Mouse (Mus musculus) hindbrain, postnatal 0 days (tissue): ENCODE results near the gene Phlpp2. TPM values are rescaled to one million over a fixed set of nuclear protein-coding genes. Genes with fewer than 3 reads are reported as not detected.

Experiments used
- ATAC-seq: fragments of 200-750 bp; cut with Nextera tagmentation; 2 replicates; pipeline ENCODE4 v1.8.0; 2017; ENCODE audit warnings: mild to moderate bottlenecking, moderate TSS enrichment, moderate library complexity
- DNase-seq: peaks from one replicate; pipeline ENCODE4 v3.0.0-alpha.2; 2015; ENCODE audit warnings: low spot score
- H3K27ac ChIP-seq: fragments of 300-500 bp; sonication (generic); 2 replicates; pipeline ENCODE4 v1.5.1; 2014; ENCODE audit warnings: mild to moderate bottlenecking
- H3K27me3 ChIP-seq: fragments of 300-500 bp; sonication (generic); 2 replicates; pipeline ENCODE4 v1.6.1; 2014; ENCODE audit warnings: low read length, mixed read lengths; ENCODE audit not compliant: insufficient read depth
- H3K36me3 ChIP-seq: fragments of 300-500 bp; sonication (generic); 2 replicates; pipeline ENCODE4 v1.6.1; 2014; ENCODE audit warnings: low read length, mixed read lengths; ENCODE audit not compliant: insufficient read depth
- H3K4me1 ChIP-seq: fragments of 300-500 bp; sonication (generic); 2 replicates; pipeline ENCODE4 v1.6.1; 2014; ENCODE audit warnings: antibody characterized with exemption, low read length, mixed read lengths; ENCODE audit not compliant: insufficient read depth
- H3K4me2 ChIP-seq: fragments of 300-500 bp; sonication (generic); 2 replicates; pipeline ENCODE4 v1.6.1; 2014; ENCODE audit warnings: low read depth, mild to moderate bottlenecking, low read length, moderate library complexity, mixed read lengths
- H3K4me3 ChIP-seq: fragments of 300-500 bp; sonication (generic); 2 replicates; pipeline ENCODE4 v1.5.1; 2014; ENCODE audit warnings: low read length
- H3K9ac ChIP-seq: fragments of 300-500 bp; sonication (generic); replicated peaks from 2 replicates; pipeline ENCODE4 v1.6.1; 2014; ENCODE audit warnings: mild to moderate bottlenecking, low read length, moderate library complexity, mixed read lengths
- H3K9me3 ChIP-seq: fragments of 300-500 bp; sonication (generic); 2 replicates; pipeline ENCODE4 v1.6.1; 2016; ENCODE audit warnings: low read length, mixed read lengths
- CTCF ChIP-seq: IDR thresholded peaks from 2 replicates; pipeline ENCODE4 v1.5.1; 2016; ENCODE audit warnings: antibody characterized with exemption, control low read depth, low read depth
- WGBS: fragments of 180-500 bp; shearing (Covaris S2); extraction: QIAGEN DNeasy Blood & Tissue Kit; methylation state at CpG from one replicate; pipeline ENCODE4 v1.1.7; 2014; 5-methylcytosine and 5-hydroxymethylcytosine counted together
- polyA plus RNA-seq: library from polyadenylated mRNA; unstranded; fragments of >200 nt; fragmentation: Nextera tagmentation; extraction: Ambion mirVana; gene quantifications from 2 replicates; pipeline ENCODE4 v1.2.1, GENCODE M21; 2015
- total RNA-seq: library from RNA; depleted of rRNA; stranded (reverse); fragments of >200 nt; gene quantifications from 2 replicates; pipeline ENCODE4 v1.2.3, GENCODE M21; 2014

The Phlpp2 gene
- total and polyA plus RNA-seq, 2 experiments from 2014 or later: 3.8 to 10.4 TPM

DNA sequence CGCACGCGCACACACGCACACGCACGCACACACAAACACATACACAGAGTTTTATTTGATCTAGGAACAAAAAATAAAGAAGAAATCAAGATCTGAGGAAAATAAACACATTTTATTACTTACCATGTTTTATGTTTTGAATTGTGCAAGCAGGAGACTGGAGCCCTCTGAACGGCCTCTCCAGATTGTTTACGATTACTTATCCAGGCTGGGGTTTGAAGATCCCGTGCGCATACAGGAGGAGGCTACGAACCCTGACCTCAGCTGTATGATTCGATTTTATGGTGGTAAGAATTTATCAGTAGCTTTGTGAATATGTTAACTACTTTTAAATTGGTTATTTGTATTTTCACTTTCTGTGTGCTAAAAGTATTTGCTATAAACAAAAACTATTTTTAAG lies 27.0 kb downstream of the Phlpp2 start:
- no peaks in the 10 kb centered on the region for H3K4me1 ChIP-seq
- no peaks in the 10 kb centered on the region for H3K36me3 ChIP-seq
- no peak overlapping the region for H3K27ac ChIP-seq
- H3K9me3 ChIP-seq: no peaks in the 10 kb centered on the region
- H3K4me3 ChIP-seq: no peak overlapping the region
- H3K9ac ChIP-seq: no peak overlapping the region
- WGBS: 91% methylated on average over 12 of the region's 12 CpGs
- TF ChIP-seq CTCF: no peak
- no peak for ATAC-seq
- DNase-seq: no peak
- H3K4me2 ChIP-seq: no peak overlapping the region
- H3K27me3 ChIP-seq: no peaks in the 10 kb centered on the region

DNA sequence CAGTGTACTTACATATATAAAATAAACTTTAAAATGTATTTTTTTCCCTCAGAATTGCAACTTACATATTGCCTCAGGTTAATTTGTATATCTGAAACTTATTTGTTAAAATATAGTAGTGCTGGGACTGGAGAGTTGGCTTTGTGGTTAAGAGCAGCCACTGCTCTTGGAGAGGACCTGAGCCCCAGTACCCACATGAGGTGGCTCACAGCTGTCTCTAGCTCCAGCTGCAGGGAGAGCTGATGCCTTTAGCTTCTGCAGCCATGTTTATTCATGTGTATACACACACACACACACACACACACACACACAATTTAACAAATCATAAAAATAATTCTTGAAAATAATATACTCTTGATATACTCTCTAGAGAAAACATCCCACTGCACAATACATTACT lies 34.0 kb downstream of the Phlpp2 start:
- Histone ChIP-seq H3K9ac (no peak overlapping the region), H3K27me3 (no peaks in the 10 kb centered on the region), H3K27ac (no peak overlapping the region), H3K4me3 (no peak overlapping the region), H3K36me3 (0 out of 2 replicates have a peak, but pooled peaks cover 6% of the 10 kb centered on the region), H3K9me3 (no peaks in the 10 kb centered on the region), H3K4me1 (no peaks in the 10 kb centered on the region), H3K4me2 (no peak overlapping the region)
- ATAC-seq: no peak
- no peak for TF ChIP-seq CTCF
- DNase-seq: no peak

DNA sequence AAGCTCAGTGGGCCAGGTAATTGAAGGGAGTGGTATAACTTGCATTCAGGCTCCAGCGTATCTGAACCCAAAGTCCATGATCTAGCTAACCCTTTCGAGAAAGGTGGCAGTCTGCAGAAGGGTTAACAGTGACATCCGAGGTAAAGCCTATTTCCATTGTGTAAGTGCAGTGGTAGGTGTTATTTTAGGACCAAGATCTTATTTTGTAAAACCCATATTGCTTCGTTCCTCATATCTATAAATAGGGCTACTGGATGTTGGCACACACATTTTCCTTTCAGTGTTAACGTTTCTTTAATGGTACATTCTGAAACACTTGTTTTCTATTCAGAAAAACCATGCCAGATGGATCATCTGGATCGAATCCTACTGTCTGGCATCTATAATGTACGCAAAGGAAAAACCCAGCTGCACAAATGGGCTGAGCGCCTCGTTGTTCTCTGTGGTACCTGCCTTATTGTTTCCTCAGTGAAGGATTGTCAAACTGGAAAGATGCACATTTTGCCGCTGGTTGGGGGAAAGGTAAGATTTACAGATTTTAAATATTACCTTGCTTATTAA lies 35.6 kb downstream of the Phlpp2 start:
- 78% methylated on average over 10 of the region's 10 CpGs for WGBS

DNA sequence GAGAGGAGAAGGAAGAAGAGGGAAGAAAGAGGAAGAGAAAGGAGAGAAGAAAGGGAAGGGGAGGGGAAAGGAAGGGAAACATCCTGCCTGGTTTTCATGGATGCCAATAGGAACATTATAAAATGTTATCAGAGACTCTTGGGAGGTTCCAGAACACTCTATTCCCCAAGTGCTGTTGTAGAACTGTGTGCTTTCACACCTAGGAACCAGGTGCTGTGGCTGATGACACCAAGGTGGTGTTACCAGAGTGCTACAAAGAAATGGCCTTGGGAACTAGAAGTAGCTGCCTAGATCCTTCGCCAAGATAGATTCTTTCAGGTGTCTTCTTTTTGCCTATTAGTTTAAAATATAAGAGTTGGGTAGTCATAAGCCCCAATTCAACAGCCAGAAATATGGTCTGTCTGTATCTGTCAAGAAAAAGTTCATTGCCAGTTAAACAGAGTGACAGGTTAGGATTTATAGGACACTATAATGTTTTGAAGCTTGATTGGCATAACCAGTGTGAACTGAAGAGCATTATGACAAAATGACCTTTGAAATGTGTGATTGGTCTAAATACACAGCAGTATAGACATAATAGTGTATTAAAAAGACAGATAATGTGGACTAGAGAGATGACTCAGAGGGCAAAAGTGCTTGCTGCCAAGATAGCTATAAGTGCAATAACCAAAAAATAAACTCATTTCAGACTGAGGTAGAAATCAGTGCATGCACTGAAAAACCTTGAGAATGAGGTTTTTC lies 36.8 kb downstream of the Phlpp2 start:
- WGBS: 98% methylated on average over 1 of the region's 1 CpGs
- Histone ChIP-seq H3K4me2 (no peak overlapping the region), H3K36me3 (peaks cover 13% of the 10 kb centered on the region), H3K4me1 (no peaks in the 10 kb centered on the region), H3K27me3 (no peaks in the 10 kb centered on the region), H3K9me3 (no peaks in the 10 kb centered on the region), H3K9ac (no peak overlapping the region), H3K27ac (no peak overlapping the region), H3K4me3 (no peak overlapping the region)
- no peak for TF ChIP-seq CTCF
- no peak for ATAC-seq
- DNase-seq: no peak

More for the DNA sequence above, 35.6 kb downstream of the Phlpp2 start:
- DNase-seq (no peak), ATAC-seq (no peak)
- Histone ChIP-seq H3K4me2 (no peak overlapping the region), H3K9ac (no peak overlapping the region), H3K27ac (no peak overlapping the region), H3K27me3 (no peaks in the 10 kb centered on the region), H3K9me3 (no peaks in the 10 kb centered on the region), H3K4me3 (no peak overlapping the region), H3K4me1 (no peaks in the 10 kb centered on the region), H3K36me3 (0 out of 2 replicates have a peak, but pooled peaks cover 6% of the 10 kb centered on the region)
- no peak for TF ChIP-seq CTCF

DNA sequence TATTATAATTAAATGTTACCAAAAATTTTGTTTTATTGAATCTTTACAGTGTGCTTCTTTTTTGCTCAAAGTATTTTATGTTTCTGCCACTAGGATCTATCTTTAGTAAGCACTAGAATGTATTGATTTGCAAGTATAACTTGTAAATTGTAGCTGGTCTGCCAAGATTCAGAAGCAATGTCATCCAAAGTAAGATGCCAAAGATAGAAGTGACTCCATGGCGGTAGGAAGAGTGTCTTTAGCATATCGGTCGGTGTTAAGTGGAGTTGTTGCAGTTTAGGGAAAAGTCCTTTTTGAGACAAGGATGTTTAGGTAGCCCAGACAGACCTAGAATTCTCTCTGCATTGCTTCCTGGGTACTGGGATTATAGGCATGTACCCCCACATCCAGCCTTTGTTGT lies 38.6 kb downstream of the Phlpp2 start:
- TF ChIP-seq CTCF: no peak
- Histone ChIP-seq H3K27ac (no peak overlapping the region), H3K4me3 (no peak overlapping the region), H3K27me3 (no peaks in the 10 kb centered on the region), H3K9ac (no peak overlapping the region), H3K4me1 (no peaks in the 10 kb centered on the region), H3K9me3 (no peaks in the 10 kb centered on the region), H3K4me2 (no peak overlapping the region), H3K36me3 (peaks cover 21% of the 10 kb centered on the region)
- WGBS: 90% methylated on average over 3 of the region's 3 CpGs
- no peak for ATAC-seq
- no peak for DNase-seq

DNA sequence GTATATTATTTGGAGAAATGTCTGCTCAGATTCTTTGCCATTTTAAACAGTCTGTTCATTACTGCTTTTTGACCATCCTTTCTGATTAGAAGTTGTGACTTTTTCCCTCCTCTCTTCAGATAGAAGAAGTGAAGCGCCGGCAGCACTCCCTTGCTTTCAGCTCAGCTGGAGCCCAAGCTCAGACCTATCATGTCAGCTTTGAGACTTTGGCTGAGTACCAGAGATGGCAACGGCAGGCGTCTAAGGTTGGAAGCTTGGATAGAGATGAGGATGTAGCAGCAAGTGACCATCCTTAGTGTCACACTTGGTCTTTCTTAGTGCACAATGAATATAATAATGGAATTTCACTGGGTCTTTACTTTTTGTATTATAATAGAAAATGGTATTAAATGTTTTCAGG lies 39.0 kb downstream of the Phlpp2 start:
- ATAC-seq: no peak
- 81% methylated on average over 4 of the region's 4 CpGs for WGBS
- peaks cover 25% of the 10 kb centered on the region for H3K36me3 ChIP-seq

DNA sequence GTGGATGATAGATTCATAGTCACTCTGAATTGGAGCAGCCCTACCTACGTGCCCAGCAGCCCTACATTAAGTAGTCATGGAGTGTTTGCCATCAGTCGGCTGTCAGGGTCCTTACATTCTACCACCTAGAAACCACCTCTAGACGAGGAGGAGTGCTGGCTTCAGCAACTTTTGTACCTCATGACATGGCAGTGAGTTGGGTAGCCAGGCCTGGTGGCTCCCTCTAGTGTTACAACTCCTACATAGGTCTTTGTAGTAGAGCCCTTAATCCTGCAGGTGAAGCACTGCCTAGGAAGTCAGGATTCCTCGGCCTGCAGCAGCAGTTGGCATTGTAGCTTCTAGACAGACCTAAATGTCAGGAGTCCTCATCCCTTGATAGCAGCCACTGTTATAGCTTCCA lies 48.9 kb downstream of the Phlpp2 start:
- ATAC-seq: peak; percentile 66

More for the DNA sequence above, 39.0 kb downstream of the Phlpp2 start:
- DNase-seq: no peak
- no peaks in the 10 kb centered on the region for H3K9me3 ChIP-seq
- no peak overlapping the region for H3K4me2 ChIP-seq
- no peak for TF ChIP-seq CTCF
- H3K4me3 ChIP-seq: no peak overlapping the region
- no peaks in the 10 kb centered on the region for H3K4me1 ChIP-seq
- no peak overlapping the region for H3K9ac ChIP-seq
- H3K27ac ChIP-seq: no peak overlapping the region
- no peaks in the 10 kb centered on the region for H3K27me3 ChIP-seq

More for the DNA sequence above, 48.9 kb downstream of the Phlpp2 start:
- Histone ChIP-seq H3K9me3 (no peaks in the 10 kb centered on the region), H3K27ac (no peak overlapping the region), H3K4me2 (no peak overlapping the region), H3K4me3 (no peak overlapping the region), H3K27me3 (no peaks in the 10 kb centered on the region), H3K36me3 (peaks cover 28% of the 10 kb centered on the region), H3K9ac (no peak overlapping the region), H3K4me1 (no peaks in the 10 kb centered on the region)
- WGBS: 51% methylated on average over 4 of the region's 4 CpGs
- peak; percentile 79 for TF ChIP-seq CTCF
- peak; percentile 66 for DNase-seq
